Mouse (Mus musculus) right cerebral cortex, adult 18-20 months (tissue): ENCODE measurements at regions not wholly inside any gene's neighbourhood (a gene's known extent, or its start where the extent isn't known, plus 50 kb on each side); places are given as distances from the start of the nearest gene placed in this dataset.

ENCODE experiments used
- DNase-seq: peaks from one replicate; pipeline ENCODE4 v3.0.0; 2022; ENCODE audit warnings: mixed read lengths

DNA sequence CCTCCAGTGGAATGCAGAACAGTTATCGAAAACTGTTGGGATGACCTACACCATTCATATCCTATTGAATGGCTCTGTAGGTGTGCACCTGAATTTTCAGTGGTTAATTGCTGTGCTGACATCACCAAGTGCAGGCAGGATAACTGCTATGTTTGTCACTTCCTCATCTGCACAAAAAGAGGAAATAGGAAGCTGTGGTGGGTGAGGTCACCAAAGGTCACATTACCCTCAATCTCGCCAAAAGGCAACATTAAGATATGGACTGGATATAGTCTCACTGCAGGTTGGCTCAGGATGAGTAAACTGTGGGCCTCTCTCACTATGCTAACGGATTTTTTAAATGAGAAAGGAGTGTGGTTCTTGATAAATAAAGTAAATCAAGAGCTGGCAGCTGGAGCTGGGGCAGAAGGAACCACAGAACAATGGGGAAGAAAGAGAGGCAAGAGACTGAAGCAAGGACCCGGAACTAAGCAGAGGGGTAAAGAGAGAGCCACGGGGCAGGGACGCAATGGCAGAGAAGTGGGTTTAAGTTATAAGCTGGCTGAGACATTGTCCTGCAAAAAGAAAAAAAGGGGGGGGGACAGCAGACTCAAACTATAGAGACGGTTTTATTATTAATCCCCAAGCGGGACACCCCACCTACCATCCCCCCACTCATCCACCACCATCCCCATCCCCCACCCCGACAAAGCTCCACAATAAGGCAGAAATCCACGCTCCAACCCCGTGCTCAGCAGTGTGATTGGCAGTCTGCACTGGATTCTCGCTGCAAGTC, 109.6 kb upstream of the Zdhhc25 start:
- DNase-seq = no peak

DNA sequence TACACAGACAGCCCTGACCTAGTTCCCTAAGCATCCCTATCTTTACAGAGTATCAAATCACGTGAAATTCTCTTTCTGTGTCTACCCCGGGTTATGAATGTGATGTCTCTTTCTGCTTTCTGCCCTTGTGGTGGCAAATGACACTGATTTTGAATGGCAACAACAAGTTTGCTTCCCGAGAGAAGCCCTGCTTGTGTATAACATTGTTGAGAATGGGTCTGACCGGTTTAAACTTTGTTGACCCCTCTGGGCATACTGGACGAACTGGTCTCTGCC, 109.1 kb upstream of the Zdhhc25 start:
- no peak for DNase-seq

DNA sequence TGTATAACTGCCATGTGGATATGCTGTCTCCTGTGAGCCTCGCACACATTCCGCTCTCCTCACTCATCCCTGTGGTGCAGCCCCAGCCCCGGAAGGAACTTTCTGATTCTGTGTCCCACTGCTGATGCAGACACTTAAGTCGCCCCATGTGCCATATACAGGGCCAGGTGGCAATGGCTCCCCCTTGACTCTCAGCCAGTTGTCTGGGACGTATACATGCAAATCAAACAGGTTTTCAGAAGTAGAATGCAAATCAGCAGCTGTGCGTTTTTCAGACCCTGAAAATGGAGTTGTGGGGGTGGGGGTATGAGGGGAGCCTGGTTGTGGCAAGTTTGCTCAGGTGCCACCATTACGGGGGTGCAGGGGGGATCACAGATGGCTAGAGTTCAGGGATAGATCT, 102.1 kb upstream of the Zdhhc25 start:
- no peak for DNase-seq

DNA sequence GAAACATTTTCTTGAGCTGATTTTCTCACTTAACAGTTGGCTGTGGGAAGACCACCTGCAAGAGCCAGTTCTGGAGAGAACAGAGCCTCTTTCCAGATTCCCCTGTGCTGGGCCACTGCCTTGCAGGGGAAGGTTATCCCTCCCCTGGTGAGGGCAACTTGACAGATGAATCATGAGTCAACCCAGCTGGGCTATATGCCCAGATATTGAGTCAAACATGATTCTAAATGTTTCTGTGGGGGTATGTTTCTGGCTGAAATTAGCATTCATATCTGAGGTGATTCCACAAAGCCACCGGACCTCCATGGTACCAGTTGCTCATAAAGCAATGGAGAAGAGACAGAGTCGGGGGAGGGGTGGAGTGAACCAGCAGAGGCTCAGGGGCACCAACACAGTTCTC, 97.8 kb upstream of the Zdhhc25 start:
- DNase-seq = peak; percentile 10

DNA sequence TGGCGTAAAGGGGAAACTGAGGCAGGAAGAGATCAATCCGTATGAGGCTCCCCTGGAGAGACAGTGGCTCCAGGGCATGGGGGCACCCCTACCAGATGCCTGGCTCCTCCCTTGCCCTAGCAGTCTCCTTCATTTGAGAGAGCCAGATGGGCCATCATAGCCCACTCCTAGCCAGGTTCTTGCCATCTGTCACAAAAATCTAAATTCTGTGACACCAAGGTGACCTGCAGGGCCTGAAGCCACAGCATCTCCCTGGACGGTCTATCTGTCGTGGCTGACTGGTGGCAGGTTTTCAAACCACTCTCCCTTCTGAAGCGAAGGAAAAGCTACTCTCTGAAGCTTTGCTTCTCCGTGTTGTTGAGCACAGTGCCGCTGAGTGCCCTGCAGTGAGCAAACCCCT, 96.2 kb upstream of the Zdhhc25 start:
- no peak for DNase-seq

DNA sequence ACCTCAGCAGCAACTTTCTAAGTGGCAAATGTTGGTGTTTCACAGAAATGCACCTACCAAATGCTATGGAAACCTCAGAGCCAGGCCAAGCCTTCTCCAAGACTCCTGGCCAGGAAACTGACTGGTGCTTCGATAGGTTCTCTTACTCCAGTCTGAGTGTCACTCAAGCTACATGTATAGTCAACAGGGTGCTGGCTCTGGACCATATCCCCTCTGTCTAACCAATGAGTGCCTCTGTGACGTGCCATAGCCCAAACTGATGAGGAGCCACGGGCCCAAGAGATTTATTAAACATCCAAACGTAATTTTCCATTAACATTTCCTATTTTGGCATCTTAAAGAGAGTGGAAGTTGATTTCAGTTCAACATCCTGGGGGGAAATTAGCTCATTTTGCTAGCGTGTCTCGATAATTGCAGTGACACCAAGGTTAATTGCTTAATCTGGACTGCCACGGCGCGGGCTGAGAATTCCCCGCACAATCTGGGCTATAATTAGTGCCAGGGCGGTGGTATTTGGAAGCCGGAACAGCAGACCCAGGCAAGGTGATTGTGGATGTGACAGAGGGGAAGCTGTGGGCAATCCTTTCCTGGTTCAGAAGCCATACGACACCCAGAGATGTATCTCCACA, 94.5 kb upstream of the Zdhhc25 start:
- DNase-seq = no peak

DNA sequence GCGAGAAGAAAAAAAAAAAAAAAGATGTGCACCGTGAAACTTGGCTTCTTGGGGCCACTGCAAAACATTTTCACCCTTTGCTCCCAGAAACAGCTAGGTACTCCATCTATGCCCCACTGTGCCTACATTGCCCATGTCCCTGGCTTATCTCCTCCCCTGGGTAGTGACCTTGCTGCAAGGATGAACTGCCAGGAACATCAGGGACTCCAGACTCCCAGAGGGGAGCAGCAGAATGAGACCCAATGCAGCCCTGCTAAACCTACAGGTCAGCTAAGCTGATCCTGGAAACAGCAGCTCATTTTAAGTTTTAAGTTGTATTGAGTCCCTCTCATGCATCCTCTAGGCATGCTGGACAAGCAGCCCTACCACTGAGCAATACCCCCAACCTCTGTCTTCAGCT, 92.2 kb upstream of the Zdhhc25 start:
- no peak for DNase-seq

DNA sequence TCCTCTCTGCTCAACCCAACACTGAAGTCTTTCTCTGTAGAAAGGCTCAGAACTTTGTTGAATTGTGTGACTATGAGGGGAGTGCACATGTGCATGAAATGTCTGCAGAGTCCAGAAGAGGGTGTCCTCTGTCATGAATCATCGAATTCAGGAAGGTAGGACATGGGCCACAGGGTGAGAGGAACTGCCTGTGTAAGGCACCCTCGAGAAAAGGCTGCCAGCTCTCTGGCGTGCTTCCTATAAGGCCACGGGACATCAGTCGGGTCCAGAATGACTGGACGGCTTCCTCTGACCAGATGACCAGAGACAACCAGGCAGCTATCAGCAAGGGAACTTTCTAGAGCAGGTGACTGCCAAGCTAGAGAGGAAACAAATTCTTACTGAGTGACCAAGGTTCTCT, 91.1 kb upstream of the Zdhhc25 start:
- no peak for DNase-seq

DNA sequence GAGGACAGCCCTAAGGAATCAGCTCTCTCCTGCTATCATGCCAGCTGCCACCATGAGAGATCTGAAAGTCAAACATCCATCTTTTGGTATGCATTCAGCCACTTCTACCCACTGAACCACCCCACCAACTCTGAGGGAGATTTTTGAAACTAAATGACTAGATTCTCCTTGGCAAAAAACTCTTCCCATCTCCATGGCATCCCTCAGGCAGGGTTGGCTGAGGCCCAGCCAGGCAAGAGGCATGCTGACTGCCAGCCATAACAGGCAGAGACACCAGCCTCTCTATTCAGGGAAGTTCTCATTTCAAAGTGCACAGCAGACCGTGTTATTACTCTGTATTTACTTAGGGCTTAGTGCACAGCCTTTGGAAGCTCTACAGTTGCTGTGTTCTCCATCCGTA, 90.5 kb upstream of the Zdhhc25 start:
- DNase-seq = peak; percentile 29

DNA sequence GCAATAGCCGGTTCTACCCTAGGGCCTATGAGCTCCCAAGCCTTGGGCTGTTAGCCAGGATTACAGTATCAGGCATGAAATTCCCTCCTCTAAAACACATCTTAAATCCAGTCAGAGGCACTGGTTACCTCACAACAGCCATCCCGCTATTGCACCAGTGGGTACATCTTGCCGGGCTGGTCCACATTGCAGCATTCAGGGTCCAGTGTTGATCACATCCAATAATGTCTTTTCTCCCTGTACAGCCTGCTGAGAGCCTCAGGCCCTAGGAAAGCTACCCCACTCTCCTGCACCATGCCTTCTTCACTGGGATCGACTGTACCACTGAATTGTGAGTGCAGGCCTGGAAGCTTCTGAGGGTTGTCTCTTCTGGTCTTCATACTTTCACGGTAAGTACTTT, 86.0 kb upstream of the Zdhhc25 start:
- DNase-seq = no peak

DNA sequence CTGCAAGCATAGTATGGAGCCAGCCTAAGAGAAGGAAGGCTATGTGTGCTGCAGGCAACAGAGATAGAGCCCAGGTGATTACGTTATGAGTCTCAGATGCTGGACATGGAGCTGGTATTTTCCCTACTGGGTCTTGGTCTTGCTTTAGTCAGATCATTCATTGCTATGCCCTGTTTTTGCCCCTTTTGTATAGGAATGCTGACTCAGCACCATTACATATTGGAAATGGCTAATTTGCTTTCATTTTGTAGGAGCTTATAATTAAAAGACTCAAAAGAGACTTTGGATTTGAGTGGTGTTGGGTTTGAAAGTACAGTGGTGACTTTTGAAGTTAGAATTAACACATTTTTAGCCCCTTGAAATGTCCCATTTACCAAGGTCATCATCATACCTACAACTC, 68.9 kb upstream of the Zdhhc25 start:
- DNase-seq = no peak

DNA sequence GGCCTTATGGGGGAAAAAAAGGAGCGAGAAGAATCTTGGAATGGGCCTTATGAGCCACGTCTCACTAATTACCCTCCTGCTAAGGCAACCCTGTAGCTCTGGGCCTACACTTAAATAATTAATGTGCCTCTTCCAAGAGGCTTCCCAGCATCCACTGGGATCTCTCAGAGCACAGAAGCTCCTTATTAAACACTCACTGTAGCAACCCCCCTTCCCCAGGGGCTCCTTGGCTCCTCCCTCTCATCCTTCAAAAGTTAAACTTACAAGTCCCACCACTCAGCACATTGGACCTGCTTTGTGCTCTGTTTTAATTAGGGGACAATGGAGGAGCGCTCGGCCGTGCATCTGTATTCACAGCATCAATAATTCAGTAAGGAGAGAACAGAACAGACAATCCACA, 68.1 kb upstream of the Zdhhc25 start:
- DNase-seq = no peak

DNA sequence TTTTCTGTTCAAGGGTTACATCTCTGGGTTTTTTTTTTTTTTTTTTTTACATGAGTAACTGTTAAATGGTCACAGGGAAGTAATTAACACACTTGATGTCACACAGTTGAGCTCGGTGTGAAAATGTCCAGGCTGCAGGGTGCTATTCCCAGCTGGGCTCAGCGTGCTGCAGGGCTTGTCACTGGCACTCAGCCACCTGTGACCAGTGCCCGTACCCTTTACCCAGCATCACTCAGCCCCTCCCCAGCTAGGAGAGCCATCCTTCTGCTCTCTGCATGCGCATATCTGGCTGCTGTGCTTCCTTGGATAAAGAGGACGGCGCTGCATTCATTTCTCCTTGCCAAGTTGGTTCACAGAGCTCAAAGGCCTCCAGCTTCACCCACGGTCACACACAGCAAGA, 66.7 kb upstream of the Zdhhc25 start:
- no peak for DNase-seq

DNA sequence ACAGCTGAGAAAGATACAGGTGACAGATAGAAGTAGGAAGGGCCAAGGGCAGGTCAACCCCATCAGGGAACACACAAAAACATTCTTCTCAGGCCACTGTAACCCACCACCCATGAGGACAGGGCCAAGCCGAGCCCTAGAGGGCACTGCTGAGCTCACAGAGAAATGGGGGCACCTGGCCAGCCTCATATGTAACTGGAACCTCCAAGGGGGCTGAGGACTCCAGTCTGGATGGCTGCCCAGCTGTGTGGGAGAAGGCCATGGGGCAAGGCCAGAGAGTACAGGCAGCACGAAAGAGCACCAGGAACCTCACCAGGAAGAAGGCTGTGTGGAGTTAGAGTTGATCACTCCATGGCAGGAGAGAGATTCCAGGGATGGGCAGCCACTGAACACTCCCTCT, 64.6 kb upstream of the Zdhhc25 start:
- DNase-seq = no peak

DNA sequence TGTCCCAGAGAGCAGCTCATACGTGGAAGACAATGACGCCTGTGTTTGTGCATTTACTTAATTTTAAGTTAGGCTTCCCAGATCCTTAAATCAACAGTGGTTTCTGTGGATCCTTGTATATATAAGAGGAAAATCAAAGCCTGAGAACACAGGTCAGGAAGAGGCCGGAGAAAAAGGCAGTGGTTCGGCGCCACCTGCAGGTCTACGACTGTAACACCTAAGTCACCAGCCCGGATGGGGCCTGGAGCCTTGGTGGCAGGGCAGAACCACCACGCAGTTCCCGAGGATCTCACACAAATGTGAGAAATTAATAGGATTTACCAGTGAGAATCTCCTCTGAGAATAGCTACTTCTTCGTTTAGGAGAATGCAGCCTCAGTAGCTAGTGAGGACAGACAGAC, 62.9 kb upstream of the Zdhhc25 start:
- peak; percentile 39 for DNase-seq

DNA sequence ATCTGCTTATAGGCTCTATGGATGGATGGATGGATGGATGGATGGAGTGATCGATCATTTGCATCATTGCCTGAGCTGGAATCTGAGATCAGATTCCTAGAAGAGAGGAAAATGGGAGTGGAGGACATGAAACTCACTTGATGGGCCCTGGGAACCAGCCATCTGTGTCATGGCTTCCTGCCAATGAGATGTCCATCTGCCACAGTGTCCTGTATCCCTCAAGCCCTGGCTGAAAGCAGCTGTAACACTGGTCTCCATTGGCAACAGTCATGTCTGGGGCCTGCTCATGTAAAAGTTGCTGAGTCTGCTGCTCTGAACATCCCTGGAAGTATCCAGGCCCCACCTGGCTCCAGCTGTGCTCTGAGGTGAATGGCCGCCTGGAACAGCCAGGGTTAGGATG, 57.5 kb upstream of the Zdhhc25 start:
- no peak for DNase-seq

DNA sequence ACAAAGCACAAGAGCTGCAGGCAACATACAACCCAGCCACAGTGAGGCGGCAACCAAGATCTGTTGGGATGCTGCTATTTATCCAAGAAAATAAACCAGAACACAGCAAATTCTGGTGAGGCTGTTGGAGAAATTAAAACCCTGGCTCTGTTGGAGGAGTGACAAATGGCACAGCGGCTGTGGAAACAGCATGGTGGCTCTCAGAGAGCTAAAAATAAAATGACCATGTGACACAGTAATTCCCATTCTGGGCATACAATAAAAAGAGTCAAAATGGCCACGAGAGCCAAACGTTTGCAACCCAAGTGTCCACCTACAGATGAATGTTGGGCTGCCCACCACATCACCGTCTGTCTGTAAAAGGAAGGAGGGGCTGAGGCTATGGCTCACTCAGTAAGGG, 55.9 kb upstream of the Zdhhc25 start:
- no peak for DNase-seq

DNA sequence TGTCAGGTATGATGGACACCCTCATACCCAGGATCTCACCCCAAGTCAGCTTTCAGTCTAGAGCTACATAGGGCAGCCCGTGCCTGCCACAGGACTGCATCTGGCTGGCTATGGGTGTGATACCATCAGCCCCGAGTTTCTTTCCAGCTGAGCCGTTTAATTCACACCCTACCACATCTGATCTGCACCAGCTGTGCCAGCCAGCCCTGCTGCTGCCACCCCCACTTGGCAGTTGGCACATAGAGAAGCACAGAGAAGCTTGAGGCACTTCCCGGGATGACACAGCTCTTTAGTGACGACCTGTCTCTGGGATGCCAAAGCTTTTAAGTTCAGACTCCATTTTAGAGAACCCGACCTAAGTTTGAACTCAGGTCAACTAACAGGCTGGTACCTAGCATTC, 51.8 kb upstream of the Zdhhc25 start:
- DNase-seq = peak; percentile 24
